Mouse (Mus musculus) spleen, postnatal 36 days (tissue): ENCODE measurements around the gene Ebf1.

Experiments
- DNase-seq, 2 experiments: peaks; one replicate each; pipeline ENCODE4 v3.0.0; 2022; ENCODE audit warnings: low spot score in 2 of 2, mixed read lengths in 1 of 2

Ebf1 gene

DNA sequence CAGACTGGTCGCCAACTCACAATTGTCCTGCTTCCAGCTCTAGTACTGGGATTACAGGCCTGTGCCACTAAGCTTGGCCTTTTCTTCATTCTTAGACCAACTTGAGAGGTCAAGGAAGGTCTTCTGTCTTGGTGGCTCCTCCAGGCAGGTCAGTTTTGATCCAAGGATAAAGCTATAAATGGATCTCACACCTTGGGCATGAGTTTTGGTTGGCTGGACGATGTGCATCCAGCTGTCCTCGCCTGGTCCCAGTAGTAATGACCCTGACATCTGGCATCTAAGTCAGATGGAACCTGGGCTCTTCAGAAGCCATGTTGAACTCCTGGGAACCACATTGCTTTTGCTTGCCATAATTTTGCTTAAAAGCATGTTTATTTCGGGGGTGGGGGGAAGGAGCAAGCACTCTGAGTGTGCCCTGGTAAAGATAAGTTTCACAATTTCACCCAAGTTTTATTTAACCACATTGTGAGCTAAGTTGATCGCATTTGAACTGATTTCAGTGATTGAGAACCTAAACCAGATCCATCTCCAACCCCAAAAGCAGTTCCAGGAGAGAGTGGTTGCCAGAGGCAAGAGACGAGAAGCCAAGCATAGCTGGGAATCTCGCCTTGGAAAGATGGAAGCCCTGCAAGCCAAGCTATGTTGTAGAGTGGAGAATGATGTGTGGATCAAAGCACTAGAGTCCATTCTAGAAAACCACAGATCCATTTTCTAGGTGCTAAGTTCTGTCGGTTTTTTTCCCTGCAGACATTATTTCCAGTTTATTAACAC is 85.8 kb downstream of the Ebf1 start:
- DNase-seq, result no peak

DNA sequence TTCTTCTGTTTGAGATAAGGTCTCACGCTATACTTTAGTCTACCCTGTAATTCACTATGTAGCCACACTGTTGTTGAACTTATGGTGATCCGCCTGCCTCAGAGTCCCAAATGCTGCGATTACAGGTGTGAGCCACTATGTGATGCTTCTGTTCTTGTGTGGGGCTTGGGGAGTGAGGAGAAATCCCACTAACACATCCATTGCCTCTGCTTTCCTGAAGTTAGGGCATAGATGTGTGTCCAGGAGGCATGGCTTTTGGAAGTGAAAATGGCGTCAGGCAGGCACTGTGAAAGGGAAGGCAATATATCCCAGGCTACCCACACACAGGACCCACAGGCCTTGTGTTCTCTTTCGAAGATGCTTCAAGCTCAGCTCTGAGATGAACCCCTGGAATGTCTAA is 86.8 kb downstream of the Ebf1 start:
- no peak for DNase-seq

DNA sequence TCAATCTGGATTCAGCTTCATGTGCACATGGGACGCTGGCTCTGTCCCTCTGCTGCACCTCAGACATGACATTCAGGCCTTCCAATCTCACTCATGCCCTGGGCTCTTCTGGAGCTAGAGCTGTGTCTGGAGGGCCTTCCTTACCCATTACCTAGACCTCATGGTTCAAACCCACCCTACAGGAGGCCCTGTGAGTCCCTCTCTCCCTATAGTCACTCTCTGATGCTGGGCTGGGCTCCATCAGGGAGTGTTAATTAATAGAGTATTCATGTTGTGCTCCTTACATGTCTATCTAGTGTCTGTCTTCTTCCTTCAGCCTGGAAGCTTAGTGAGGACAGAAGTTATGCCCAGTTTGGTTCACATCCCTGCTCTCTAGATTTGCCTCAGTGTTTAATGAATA is 88.7 kb downstream of the Ebf1 start:
- DNase-seq, result no peak

DNA sequence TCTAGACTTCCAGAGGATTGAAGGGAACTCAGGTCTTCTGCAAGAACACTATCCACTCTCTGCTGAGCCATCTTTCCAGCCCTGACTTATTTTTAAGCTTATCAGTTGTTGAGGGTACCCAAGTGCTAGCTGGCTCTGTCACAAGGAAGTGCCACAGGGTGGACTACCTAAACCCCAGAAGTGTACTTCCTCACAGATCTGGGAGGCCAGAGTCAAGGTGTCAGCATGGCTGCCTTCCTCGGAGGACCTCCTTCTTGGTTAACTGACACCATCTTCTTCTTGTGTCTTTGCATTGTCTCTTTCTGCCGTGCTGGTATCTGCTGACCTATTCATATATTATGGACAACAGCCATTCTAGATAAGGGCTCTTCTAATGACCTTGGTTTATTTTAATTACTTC is 89.3 kb downstream of the Ebf1 start:
- DNase-seq, result peak; percentile 57 to 64

DNA sequence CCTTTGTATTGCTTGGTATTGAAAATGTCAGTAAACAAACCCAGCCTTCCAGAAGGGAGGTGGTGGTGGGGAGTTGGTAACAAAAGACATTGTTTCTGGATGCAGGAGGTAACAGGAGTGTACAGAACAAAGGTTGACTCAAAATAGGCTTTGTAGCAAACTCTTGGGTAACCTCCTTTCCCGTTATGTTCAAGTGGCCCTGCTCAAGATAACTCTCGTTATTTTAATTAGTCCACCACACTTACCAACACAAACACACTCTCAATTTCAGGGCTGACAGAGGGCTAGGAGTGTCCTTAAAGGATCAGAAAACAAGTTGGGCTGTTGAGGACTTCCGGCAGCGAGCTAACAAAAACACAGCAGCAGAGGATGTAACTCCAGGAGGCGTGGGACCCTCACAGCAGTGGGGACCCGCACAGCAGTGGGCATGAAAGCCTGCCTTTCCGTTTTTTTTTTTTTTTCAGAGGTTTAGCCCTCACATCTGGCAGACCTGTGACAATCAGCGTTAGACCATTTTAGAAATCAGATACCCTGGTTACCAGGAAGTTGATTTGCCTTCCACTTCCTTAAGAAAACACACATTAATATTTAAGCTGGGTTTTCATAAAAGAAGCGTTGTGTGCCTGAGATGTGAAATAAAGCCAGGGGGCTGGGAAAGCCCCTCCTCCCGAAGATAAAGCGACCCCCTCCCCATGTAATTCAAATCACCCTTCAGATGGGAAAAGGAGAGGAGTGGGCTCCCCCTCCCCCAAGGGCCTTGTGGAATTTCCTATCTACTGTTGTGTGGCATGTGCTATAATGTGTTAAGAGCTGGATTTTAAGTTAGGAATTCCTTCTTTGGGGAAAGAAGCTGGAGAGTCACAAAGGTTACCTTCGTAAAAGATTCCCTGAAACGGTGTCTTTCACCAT is 90.5 kb downstream of the Ebf1 start:
- DNase-seq, result peak; percentile 5 to 35

DNA sequence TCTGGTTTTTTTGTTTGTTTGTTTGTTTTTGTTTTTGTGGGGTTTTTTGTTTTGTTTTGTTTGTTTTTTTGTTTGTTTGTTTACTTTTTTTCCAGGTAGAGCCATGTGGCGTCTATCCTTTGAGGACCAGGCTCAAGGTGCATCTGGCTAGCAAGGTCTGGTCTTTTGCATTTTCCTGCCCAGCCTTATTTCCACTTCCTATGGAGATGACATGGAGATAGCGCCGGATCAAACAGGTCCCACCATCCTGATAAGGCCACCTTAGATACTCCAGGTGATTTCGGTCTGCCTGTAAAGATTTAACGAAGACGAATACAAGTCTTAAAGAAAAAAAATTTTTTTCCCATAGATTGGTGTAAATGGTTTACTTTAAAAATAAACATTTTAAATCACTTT is 91.2 kb downstream of the Ebf1 start:
- no peak for DNase-seq

DNA sequence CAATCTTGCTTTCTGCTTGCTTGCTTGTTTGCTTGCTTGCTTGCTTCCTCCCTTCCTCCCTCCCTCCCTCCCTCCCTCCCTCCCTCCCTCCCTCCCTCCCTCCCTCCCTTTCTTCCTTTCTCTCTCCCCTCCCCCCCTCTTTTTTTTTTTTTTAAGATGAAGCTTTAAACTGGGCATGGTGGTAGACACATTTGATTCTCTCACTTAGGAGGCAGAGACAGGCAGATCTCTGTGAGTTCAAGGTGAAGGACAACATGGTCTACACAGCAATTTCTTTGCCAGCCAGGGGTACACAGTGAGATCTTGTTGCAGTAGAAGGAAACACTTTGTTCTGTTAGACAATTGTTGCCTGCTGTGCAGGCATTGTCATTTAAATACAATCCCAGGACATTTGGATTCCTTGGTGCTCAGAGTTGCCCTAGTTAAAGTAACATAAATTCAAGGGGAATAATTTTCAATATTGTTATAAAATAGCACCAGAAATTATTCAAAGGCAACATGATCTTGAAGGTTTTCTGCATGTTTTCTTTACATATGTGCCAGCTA is 92.0 kb downstream of the Ebf1 start:
- DNase-seq, result no peak

DNA sequence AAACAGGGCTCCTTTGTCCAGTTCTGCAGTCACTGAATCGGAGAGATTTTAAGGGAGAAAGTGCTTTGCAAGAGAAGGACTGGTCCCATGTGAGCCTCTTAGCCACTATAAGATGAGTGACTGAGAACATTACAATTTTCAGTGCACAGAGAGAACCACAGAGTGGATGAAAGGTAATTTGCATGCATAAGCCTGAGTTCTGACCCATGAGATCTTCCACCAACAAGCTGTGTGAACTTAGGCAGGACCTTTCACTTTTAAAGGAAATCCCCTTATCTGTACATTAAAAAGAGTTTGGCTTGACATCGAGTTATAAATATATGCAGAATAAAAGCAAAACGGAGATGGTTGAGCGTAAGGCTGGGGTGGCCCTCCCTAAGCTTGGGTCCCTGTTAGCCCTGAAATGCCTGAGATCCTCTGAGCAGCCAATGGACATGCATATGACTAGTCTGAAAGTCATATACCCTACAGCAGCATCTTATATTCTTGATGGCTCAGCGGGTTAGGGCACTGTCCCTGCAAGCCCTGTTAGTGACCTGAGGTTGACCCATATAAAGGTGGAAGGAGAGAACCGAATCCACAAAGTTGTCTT is 92.8 kb downstream of the Ebf1 start:
- DNase-seq, result peak; percentile 51 to 55

DNA sequence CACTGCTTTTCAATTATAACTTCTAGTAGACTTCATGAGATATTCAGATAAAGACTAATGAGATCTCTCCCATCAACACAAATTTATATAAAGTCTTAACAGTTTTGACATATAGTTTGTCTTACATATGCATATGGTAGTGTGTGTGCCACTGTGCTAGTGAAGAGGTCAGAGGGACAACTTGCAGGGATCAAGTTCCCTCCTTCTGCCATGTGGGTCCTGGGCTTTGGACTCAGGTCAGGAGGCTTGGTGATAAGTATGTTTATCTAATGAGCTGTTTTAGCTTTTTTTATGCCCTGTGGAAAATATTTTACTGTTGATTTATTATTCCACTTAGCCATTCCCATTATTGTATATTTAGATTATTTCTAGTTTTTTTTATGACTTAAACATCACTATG is 93.7 kb downstream of the Ebf1 start:
- DNase-seq, result no peak

DNA sequence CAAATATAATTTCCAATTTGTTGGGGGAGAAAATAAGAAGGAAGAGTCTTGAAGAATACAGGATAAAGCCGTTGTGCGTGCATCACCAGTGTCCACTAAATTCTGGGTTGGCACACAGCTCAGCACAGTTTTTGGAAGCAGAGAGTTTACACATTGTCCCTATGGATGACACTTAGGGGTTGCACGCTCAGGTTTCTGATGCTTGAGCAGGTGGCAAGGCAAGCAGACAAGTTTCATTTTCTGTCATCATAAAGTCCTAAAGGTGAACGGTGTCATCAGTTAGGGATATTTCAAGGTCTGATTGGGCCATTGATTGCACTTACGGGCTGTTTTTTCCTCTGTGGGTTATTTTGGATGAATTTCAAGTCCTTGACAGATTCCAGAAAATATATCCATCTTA is 97.1 kb downstream of the Ebf1 start:
- no peak for DNase-seq

DNA sequence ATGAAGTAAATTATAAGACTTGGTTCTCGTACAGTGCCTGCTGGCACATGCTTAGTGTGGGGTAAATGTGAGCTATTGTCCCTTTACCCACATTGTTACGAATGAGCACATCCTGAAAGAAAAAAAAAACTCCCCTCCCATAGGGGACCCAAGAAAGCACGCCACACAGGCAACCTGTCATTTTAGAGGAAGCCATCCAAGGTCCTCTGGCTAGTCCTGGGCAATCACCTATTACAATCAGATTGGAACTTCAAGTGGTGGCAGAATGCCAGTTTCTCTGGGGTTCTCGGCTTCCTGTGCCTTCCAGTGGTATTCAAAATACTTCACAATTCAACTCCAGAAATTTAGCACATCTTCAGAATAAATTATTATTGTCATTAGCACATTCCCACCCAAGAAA is 98.7 kb downstream of the Ebf1 start:
- DNase-seq, result no peak

DNA sequence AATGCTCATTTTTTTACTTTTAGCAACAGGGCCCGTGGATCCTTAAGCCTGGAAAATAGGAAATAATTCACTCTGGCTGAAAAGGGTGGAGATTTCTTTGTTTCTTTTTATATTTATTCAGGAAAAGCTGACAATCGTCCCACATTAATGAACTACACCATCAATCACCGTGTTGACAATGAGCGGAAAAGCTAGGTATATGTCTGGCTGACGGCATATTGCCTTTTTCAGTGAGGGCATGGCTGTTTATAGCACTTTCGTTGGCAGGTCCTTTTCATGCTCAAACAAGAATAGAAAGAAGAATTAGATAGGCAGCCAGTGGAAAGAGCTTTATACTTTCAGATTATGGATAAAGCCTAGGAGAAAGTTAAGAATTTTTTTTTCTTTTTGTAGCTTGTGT is 99.8 kb downstream of the Ebf1 start:
- no peak for DNase-seq

DNA sequence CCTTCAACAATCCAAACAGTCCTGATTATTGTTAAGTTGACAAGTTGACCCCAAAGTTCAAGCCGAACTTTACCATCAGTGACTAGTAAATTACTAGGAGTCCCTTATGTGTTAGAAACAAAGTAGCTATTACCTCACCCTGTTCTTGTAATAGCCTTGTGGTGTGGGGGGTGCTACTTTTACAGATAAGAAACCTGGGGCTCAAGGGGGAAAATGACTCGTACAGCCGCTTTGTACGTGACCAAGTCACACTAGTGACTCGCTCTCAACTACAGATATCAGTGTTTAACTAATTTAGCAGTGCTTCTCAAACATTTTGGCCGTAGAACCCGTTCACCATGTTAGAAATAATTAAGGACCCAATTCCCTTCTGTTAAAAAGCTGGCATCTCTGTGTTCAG is 100.5 kb downstream of the Ebf1 start:
- DNase-seq, result no peak

DNA sequence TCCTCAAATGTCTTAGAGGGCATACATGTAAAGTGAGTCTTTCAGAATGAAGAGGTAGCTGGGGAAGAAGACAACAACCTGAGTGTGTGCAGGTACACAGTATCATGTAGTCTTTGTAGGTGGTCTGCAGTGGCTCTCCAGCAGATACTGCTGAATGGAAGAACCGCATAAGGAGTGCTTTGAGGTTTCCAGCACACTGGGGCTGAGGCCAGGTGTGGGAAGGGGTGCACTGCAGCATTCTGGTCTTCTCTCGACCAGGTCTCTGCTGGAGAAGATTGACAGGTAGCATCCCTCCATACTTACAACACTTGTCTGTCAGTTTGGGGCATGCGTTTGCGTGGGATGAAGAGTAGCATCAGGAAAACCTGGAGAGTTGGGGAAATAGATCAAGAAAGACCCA is 104.9 kb downstream of the Ebf1 start:
- no peak for DNase-seq

DNA sequence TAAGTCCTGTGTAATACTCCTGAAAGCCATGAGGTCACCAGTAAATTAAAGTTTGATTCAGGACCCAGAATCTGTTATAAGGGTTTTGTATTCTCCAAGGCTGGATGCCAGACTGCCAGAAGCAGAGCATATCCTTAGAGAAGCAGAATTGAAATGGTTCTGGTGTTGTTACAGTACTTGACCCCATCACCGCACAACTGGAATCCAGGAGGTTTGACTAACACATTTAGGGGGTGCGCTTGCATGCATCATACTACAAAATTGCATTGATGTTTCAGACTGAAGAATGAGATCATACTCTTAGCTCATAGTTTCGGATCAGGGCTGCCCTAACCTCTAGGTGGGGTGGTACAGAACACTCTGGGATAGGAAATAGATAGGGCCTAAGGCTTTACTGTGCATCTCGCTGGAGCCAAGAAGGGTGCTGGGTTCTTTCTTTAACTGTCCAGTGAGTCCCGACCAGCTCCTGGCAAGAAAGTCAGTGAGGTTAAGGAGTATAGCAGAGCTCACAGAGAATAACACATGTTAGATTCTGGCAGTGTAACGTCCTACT is 106.9 kb downstream of the Ebf1 start:
- DNase-seq, result no peak

DNA sequence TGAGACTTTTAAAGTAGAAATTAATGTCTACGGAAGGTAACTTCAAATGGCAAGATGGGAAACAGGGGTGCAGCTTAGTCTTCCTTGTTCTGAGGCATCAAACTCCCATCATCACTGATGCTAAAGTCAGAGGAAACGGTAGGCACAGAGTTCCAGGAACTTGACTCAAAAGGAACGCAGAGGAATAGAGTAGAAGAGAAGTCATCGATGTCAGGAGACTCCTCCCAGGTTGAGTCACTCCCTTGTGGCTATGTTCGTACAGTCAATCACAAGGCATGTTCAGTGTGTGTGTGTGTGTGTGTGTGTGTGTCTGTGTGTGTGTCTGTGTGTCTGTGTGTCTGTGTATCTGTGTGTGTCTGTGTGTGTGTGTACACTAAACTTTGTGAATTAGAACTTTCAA is 108.6 kb downstream of the Ebf1 start:
- DNase-seq, result no peak

DNA sequence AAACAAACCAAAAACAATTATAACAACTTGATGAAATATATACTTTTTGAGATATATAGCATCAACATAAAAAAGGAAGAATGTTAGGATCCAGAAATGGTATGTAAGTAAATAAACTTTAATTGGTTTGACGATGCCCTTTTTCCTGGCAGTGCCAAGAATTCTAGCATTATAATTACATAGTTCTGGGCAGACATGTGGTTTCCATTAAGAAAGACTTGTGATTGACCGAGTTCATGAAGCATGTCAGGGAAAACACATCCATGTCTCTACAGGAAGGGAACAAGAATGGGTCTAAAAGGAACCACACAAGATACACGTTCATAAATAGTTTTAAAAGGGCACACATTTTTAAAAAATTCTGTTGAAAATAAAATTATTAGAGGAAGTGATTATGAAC is 110.3 kb downstream of the Ebf1 start:
- no peak for DNase-seq

DNA sequence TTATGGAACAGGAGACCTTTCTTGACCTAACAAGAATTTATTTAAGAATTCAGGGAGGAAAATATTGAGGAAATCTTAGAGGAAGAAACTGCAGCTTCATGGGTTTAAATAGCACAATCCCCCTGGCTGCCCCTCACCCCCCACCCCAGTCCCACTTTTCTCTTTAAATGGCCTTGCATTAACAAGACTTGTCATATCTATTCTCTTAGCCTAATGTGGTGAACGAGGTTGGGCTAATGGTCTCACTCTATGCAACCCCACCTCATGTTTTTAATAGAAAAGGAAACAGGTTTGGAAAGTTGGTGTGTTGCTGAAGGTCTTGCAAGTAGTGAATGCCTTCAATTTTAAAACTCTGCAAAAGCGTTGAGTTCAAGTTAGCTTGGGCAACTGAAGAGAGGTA is 110.7 kb downstream of the Ebf1 start:
- no peak for DNase-seq

DNA sequence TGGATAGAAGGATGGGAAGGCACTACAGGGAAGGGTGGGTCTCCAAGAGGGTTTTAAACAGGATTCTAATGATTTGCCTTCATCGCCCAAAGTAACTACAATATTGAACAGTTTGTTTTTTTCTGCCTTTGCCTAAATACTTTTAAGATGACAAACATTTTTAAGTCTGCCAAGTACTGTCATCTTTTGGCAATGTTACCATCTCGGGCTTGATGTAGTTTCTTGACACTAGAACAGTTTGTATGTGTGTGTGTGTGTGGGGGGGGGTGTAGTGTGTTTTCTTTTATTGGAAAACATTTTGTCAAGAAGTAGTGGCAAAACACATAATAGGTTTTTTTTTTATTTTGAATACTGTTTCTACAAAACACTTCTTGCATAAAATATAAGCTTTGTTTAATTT is 111.2 kb downstream of the Ebf1 start:
- DNase-seq, result no peak

DNA sequence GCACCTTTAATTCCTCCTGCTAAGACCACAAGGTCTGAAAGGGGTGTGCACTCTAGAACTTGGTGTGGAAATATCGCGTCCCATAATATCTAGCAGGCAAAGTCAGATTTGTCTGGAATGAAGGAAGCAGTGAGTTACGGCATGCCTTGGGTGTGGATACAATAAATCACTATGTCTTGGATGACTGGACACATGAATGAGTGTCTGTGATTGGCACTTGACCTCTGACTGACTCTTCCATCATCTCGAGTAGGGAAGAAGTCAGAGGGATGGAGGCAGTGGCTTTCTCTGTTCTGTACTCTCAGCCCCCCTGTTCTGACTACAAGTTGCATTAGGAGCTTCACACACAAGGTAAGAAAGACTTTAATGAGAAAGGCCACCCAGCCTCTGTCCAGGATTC is 112.8 kb downstream of the Ebf1 start:
- no peak for DNase-seq

DNA sequence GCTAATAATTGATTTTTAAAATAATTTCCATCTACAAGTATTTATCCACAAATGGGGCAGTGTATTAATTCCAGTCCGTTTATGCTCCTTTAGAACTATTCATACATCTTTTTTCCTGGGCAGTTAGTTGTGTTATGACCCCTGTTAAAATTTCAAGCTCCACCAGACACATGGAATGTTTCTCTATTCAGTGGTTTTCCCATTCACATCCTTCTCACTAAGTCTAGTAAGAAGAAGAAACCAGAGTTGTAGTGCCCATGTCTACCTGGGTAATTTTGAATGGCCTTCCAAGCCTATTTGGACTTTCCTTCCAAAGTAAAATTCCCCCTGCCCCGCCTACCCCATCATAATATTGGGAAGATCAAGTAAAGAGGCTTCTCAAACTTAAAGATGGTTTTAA is 114.6 kb downstream of the Ebf1 start:
- DNase-seq, result no peak

DNA sequence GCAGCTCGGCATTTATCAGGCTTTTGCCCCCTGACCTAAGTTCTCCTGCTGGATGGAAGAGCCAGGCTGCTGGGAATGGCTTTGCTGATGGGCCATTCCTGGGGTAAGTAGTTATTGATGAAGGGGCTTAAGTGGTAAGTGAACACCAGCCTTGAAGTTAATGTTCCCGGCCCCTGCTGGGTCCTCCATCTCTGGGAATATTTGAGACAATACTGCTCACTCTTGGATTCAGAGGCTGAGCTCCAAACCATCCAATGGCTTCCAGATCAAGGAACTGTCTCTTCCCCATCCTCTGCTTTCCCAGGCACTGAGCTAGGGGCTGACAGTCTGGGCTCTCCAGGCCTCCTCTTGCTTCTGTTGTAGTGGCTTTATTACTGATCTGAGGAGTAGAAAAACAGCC is 116.2 kb downstream of the Ebf1 start:
- DNase-seq, result no peak
